Mouse (Mus musculus): ENCODE results near the gene Col25a1. TPM values are rescaled to one million over a fixed set of nuclear protein-coding genes. Genes with fewer than 3 reads are reported as not detected.

Gene Col25a1
- polyA plus RNA-seq, 1 experiment from 2014 or later, result 18.3 TPM

GRCm38 (mm10) chr3:130501713-130502112 is 370.4 kb downstream of the Col25a1 start:
- Histone ChIP-seq H3K4me3 (ENCODE audit: low read depth, low read length) (no peak overlapping the region), H3K4me1 (ENCODE audit: control insufficient read depth, insufficient read depth, low read length) (no peaks in the 10 kb centered on the region), H3K4me2 (ENCODE audit: low read depth, severe bottlenecking) (no peak overlapping the region), H3K9ac (ENCODE audit: low read length) (no peak overlapping the region), H3K27me3 (ENCODE audit: control insufficient read depth, insufficient read depth, low read length) (no peaks in the 10 kb centered on the region), H3K36me3 (ENCODE audit: control insufficient read depth, insufficient read depth, low read length) (no peaks in the 10 kb centered on the region), H3K9me3 (ENCODE audit: control insufficient read depth, low read length) (no peaks in the 10 kb centered on the region), H3K27ac (replicated peaks; ENCODE audit: low read depth, low read length) (no peak overlapping the region)
- ATAC-seq (ENCODE audit: insufficient number of reproducible peaks, low FRiP score, low TSS enrichment, low read depth), result no peak
- no peak for DNase-seq (ENCODE audit: low spot score)
- 88% methylated on average over 3 of the region's 3 CpGs for WGBS

DNA sequence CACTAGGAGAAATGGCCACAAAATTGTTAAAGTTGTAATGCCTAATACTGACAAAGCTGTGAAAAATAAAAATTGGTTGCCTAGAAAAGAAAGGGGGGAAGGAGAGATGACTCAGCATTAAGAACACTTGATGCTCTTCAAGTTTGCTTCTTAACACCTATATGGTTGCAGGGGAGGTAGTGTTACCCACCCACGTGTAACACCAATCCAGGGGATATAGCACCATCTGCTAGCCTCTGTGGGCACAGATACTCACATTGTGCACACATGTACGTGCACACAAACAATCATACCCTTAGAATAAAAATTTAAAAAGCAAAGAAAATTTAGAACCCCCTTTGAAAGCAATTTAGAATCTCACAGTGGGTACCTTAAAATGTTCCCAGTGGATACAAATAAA is 377.0 kb downstream of the Col25a1 start:
- Histone ChIP-seq H3K9me3 (ENCODE audit: control insufficient read depth, low read length) (no peaks in the 10 kb centered on the region), H3K4me1 (ENCODE audit: control insufficient read depth, insufficient read depth, low read length) (no peaks in the 10 kb centered on the region), H3K4me3 (ENCODE audit: low read depth, low read length) (no peak overlapping the region), H3K4me2 (ENCODE audit: low read depth, severe bottlenecking) (no peak overlapping the region), H3K27me3 (ENCODE audit: control insufficient read depth, insufficient read depth, low read length) (no peaks in the 10 kb centered on the region), H3K9ac (ENCODE audit: low read length) (no peak overlapping the region), H3K36me3 (ENCODE audit: control insufficient read depth, insufficient read depth, low read length) (no peaks in the 10 kb centered on the region), H3K27ac (replicated peaks; ENCODE audit: low read depth, low read length) (no peak overlapping the region)
- DNase-seq (ENCODE audit: low spot score), result no peak
- ATAC-seq (ENCODE audit: insufficient number of reproducible peaks, low FRiP score, low TSS enrichment, low read depth), result no peak
- WGBS, result 85% methylated on average over 2 of the region's 2 CpGs

- DNase-seq (ENCODE audit: low spot score) (no peak), ATAC-seq (ENCODE audit: insufficient number of reproducible peaks, low FRiP score, low TSS enrichment, low read depth) (no peak)
- H3K4me2 ChIP-seq (ENCODE audit: low read depth, severe bottlenecking), result no peak overlapping the region
- H3K9me3 ChIP-seq (ENCODE audit: control insufficient read depth, low read length), result no peaks in the 10 kb centered on the region
- H3K4me1 ChIP-seq (ENCODE audit: control insufficient read depth, insufficient read depth, low read length), result no peaks in the 10 kb centered on the region
- no peak overlapping the region for H3K9ac ChIP-seq (ENCODE audit: low read length)
- no peak overlapping the region for H3K27ac ChIP-seq (replicated peaks; ENCODE audit: low read depth, low read length)
- 72% methylated on average over 9 of the region's 9 CpGs for WGBS
- no peaks in the 10 kb centered on the region for H3K36me3 ChIP-seq (ENCODE audit: control insufficient read depth, insufficient read depth, low read length)
- no peaks in the 10 kb centered on the region for H3K27me3 ChIP-seq (ENCODE audit: control insufficient read depth, insufficient read depth, low read length)
- no peak overlapping the region for H3K4me3 ChIP-seq (ENCODE audit: low read depth, low read length)
Observed at GRCm38 (mm10) chr3:130518457-130518879, 387.2 kb downstream of the Col25a1 start.

DNA sequence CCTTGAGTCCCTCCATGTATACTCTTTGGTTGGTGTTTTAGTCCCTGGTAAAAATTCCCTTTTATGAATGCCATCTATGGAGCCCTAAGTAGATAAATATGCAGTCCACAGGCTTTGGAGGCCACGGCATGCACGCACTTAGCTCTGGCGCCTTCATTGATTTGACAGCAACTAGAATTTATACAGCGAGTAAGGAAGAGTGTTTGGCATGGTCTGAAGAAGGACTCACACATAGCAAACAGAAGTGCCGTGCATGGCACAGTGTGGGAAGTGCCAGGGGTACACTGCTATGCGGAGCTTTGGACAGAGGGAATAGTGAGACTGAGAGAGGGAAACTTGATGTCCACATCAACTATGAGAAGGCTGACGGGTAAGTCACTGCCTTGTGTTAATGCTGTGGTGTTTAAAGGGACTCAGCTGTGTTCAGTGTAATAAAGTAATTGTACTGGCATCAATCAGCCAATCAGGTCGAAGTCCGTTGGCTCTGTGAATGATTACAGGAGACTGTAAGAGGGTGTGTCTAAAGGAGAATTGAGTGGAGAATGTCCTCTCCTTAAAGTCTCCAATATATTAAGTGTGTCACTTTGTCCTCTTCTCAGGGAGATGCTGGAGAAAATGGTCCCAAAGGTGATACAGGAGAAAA is 390.7 kb downstream of the Col25a1 start:
- Histone ChIP-seq H3K4me2 (ENCODE audit: low read depth, severe bottlenecking) (no peak overlapping the region), H3K9me3 (ENCODE audit: control insufficient read depth, low read length) (no peaks in the 10 kb centered on the region), H3K27ac (replicated peaks; ENCODE audit: low read depth, low read length) (no peak overlapping the region), H3K36me3 (ENCODE audit: control insufficient read depth, insufficient read depth, low read length) (no peaks in the 10 kb centered on the region), H3K4me1 (ENCODE audit: control insufficient read depth, insufficient read depth, low read length) (peaks cover 7% of the 10 kb centered on the region), H3K4me3 (ENCODE audit: low read depth, low read length) (no peak overlapping the region), H3K9ac (ENCODE audit: low read length) (no peak overlapping the region), H3K27me3 (ENCODE audit: control insufficient read depth, insufficient read depth, low read length) (no peaks in the 10 kb centered on the region)
- WGBS, result 80% methylated on average over 9 of the region's 9 CpGs
- ATAC-seq (ENCODE audit: insufficient number of reproducible peaks, low FRiP score, low TSS enrichment, low read depth) (no peak), DNase-seq (ENCODE audit: low spot score) (no peak)

DNA sequence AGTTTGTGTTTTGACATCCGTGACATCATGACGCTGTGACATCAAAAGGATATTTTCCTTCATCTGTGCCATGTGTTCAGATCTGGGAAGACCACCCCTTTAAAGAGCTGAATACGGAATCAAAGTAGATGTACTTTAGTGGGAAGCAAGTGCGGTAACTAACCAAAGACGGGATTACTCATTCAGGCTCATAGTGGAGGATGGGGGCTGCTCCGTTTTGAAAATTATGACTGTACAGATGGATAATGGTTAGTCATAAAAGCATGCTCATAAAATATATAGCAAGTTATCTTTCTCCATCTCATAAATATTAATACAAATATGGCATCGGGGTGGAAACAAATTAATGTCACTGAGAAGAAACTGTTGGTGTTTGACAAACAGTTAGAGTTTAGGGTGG is 391.7 kb downstream of the Col25a1 start:
- 91% methylated on average over 7 of the region's 7 CpGs for WGBS

GRCm38 (mm10) chr3:130524367-130525137 is 393.3 kb downstream of the Col25a1 start:
- peak overlapping the region; percentile 58 for H3K27ac ChIP-seq (replicated peaks; ENCODE audit: low read depth, low read length)
- no peak overlapping the region for H3K4me3 ChIP-seq (ENCODE audit: low read depth, low read length)
- WGBS, result 40% methylated on average over 16 of the region's 16 CpGs
- no peaks in the 10 kb centered on the region for H3K9me3 ChIP-seq (ENCODE audit: control insufficient read depth, low read length)
- no peak overlapping the region for H3K4me2 ChIP-seq (ENCODE audit: low read depth, severe bottlenecking)
- H3K9ac ChIP-seq (ENCODE audit: low read length), result no peak overlapping the region
- peaks cover 7% of the 10 kb centered on the region for H3K4me1 ChIP-seq (ENCODE audit: control insufficient read depth, insufficient read depth, low read length)
- ATAC-seq (ENCODE audit: insufficient number of reproducible peaks, low FRiP score, low TSS enrichment, low read depth) (peak; percentile 52; the same call in 1 of the 2 replicates), DNase-seq (ENCODE audit: low spot score) (peak; percentile 34)
- H3K36me3 ChIP-seq (ENCODE audit: control insufficient read depth, insufficient read depth, low read length), result no peaks in the 10 kb centered on the region
- no peaks in the 10 kb centered on the region for H3K27me3 ChIP-seq (ENCODE audit: control insufficient read depth, insufficient read depth, low read length)

More for the DNA sequence above, 391.7 kb downstream of the Col25a1 start:
- H3K9me3 ChIP-seq (ENCODE audit: control insufficient read depth, low read length), result no peaks in the 10 kb centered on the region
- peaks cover 7% of the 10 kb centered on the region for H3K4me1 ChIP-seq (ENCODE audit: control insufficient read depth, insufficient read depth, low read length)
- H3K4me3 ChIP-seq (ENCODE audit: low read depth, low read length), result no peak overlapping the region
- no peaks in the 10 kb centered on the region for H3K27me3 ChIP-seq (ENCODE audit: control insufficient read depth, insufficient read depth, low read length)
- no peak for DNase-seq (ENCODE audit: low spot score)
- no peaks in the 10 kb centered on the region for H3K36me3 ChIP-seq (ENCODE audit: control insufficient read depth, insufficient read depth, low read length)
- no peak overlapping the region for H3K4me2 ChIP-seq (ENCODE audit: low read depth, severe bottlenecking)
- ATAC-seq (ENCODE audit: insufficient number of reproducible peaks, low FRiP score, low TSS enrichment, low read depth), result no peak
- no peak overlapping the region for H3K9ac ChIP-seq (ENCODE audit: low read length)
- no peak overlapping the region for H3K27ac ChIP-seq (replicated peaks; ENCODE audit: low read depth, low read length)

DNA sequence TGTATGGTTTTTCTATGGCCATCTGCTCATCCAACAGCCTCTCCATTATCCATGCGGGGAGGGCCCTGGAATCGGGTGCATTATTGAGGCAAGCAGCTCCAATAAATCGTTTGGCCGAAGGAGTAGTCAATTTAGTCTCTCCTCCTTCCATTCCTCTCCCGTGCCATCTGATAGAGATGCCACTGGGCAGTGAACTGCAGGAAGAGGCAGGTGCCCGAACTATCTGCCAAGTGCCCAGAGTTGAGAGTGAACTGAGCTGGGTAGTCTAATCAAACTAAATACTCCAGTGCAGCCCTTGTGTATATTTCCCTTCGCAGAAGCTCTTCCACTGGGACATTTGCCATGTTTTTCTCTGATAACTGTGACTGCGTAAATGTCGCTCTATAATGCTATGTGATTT is 403.7 kb downstream of the Col25a1 start:
- H3K9me3 ChIP-seq (ENCODE audit: control insufficient read depth, low read length), result no peaks in the 10 kb centered on the region
- H3K27ac ChIP-seq (replicated peaks; ENCODE audit: low read depth, low read length), result no peak overlapping the region
- no peak overlapping the region for H3K9ac ChIP-seq (ENCODE audit: low read length)
- no peaks in the 10 kb centered on the region for H3K27me3 ChIP-seq (ENCODE audit: control insufficient read depth, insufficient read depth, low read length)
- H3K4me3 ChIP-seq (ENCODE audit: low read depth, low read length), result no peak overlapping the region
- no peaks in the 10 kb centered on the region for H3K4me1 ChIP-seq (ENCODE audit: control insufficient read depth, insufficient read depth, low read length)
- no peaks in the 10 kb centered on the region for H3K36me3 ChIP-seq (ENCODE audit: control insufficient read depth, insufficient read depth, low read length)
- DNase-seq (ENCODE audit: low spot score) (no peak), ATAC-seq (ENCODE audit: insufficient number of reproducible peaks, low FRiP score, low TSS enrichment, low read depth) (no peak)
- WGBS, result 91% methylated on average over 9 of the region's 9 CpGs
- no peak overlapping the region for H3K4me2 ChIP-seq (ENCODE audit: low read depth, severe bottlenecking)

DNA sequence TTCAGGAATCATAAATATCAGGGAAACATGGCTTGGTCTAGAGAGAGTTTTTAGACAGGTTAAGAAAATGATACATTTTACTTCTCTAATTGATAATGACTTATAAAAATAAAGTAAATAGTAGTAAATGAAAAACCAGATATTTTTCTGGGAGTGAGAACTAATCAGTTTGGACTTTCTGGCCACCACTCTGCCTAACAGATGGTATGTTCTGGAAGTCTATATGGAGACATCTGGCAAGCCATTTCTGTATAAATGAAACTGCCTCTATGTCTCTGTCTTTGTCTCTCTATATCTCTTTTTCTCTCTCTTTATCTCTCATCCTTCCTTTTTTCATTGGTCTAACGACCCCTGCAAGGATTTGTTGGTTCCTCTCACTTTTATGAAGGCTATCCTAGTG is 410.2 kb downstream of the Col25a1 start:
- Histone ChIP-seq H3K27ac (replicated peaks; ENCODE audit: low read depth, low read length) (no peak overlapping the region), H3K4me2 (ENCODE audit: low read depth, severe bottlenecking) (no peak overlapping the region), H3K4me1 (ENCODE audit: control insufficient read depth, insufficient read depth, low read length) (no peaks in the 10 kb centered on the region), H3K9me3 (ENCODE audit: control insufficient read depth, low read length) (no peaks in the 10 kb centered on the region), H3K36me3 (ENCODE audit: control insufficient read depth, insufficient read depth, low read length) (no peaks in the 10 kb centered on the region), H3K9ac (ENCODE audit: low read length) (no peak overlapping the region), H3K27me3 (ENCODE audit: control insufficient read depth, insufficient read depth, low read length) (no peaks in the 10 kb centered on the region), H3K4me3 (ENCODE audit: low read depth, low read length) (no peak overlapping the region)
- WGBS, result 75% methylated on average over 1 of the region's 1 CpGs
- no peak for ATAC-seq (ENCODE audit: insufficient number of reproducible peaks, low FRiP score, low TSS enrichment, low read depth)
- DNase-seq (ENCODE audit: low spot score), result no peak
